Mouse (Mus musculus) ZHBTc4 (cell line): ENCODE measurements around the gene Samd1.
"Not testable (repeated sequence)": the region's sequence is repeated elsewhere in the genome, so short reads cannot be mapped to it uniquely, and the experiment has no call there.

Experiments
- DNase-seq: peaks from one replicate; pipeline ENCODE4 v3.0.0-alpha.2; 2011; ENCODE audit warnings: low read depth, low spot score

The Samd1 gene

DNA sequence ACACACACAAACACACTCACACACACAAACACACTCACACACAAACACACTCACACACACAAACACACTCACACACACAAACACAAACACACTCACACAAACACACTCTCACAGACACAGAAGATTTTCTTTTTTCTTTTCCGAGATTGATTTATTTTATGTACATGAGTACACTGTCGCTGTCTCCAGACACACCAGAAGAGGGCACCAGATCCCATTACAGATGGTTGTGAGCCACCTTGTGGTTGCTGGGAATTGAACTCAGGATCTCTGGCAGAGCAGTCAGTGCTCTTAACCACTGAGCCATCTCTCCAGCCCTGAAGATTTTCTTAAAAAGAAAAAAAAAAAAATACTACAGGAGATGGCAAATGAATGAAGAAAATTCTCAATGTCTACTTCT lies 14.2 kb upstream of the Samd1 start:
- DNase-seq = not testable (repeated sequence)

DNA sequence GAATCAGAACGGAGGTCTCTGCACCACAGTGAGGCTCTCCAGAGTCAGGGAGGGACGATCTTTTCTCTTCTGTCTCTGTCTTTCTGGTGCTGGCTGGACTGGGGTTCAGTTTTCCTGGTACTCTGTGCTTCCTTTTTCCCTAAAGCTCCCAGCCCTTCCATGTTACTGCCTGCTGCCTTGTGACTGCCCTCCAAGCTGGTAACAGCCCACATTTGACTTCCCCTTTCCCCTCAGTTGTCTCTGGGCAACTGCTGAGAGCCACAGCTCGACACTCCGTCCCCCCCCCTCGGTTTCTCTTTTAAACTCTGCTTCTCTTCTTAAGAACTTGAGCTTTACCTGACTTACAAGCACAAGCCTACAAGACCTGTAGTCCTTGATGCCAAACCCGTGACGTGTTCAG lies 8.2 kb upstream of the Samd1 start:
- DNase-seq = no peak

DNA sequence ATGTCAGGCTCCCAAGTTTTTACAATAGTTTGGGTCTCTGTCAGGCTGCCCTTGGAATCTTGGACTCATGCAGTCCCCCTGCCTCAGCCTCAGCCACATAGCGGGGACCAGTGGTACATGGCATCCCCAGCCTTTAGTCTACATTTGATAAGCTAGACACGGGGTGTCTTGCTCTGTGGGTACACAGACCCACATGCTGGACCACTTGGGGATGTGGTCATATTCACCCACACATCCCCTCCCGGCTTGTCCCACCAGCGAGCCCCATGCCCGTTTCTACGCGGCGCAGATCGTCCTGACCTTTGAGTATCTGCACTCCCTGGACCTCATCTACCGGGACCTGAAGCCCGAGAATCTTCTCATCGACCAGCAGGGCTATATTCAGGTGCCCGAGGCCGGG lies 7.3 kb upstream of the Samd1 start:
- DNase-seq = no peak

DNA sequence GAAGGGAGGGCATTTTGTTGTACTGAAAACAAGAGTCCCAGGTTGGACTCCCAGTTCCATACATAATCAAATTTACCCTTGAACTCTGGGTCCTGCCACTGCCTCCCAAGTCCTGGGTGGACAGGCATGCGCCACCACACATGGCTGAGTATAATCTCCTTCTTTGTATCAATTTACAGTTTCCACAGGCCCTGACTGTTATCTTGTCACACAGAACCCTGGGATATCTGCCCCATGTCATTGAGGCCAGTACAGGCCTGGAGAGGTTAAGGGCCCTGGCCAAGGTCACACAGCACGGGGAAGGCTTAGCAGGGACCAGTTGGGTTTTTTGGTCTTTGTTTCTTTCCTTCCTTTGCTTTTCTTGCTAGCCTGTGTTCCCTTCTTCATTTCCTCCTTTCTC lies 5.0 kb upstream of the Samd1 start:
- DNase-seq = no peak

DNA sequence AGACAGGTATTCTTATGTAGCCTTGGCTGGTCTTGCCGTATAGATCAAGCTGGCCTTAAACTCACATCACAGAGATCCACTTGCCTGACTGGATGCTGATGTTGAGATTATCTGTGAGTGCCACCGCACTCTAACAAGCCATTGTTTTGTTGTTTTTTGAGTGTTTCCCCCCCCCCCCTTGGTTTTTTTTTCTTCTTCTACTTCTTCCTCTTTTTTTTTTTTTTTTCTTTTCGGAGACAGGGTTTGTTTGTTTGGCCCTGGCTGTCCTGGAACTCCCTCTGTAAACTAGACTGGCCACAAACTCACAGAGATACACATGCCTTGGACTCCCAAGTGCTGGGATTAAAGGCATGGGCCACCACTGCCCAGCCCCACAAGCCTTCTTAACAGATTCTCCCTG lies 3.4 kb upstream of the Samd1 start:
- no peak for DNase-seq

DNA sequence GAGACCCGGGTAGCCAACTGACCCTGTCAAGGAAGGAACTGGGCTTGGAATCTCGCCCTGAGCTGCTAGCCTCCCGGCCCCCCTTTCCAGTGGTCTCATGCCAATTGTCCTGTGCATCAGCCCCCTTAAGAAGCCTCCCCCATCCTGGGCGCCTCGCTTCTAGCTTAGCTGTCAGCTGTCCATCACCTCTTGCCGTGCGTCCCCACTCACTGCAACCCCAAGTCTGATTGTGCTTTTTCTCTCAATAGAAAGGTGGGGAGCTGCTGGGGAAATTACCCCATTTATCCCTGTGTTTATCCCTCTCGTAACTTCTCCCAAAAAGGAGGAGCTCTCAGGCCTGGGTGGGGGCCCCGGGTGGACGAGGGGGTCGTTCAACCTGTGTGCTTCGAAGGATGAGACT lies 1.5 kb upstream of the Samd1 start:
- no peak for DNase-seq

DNA sequence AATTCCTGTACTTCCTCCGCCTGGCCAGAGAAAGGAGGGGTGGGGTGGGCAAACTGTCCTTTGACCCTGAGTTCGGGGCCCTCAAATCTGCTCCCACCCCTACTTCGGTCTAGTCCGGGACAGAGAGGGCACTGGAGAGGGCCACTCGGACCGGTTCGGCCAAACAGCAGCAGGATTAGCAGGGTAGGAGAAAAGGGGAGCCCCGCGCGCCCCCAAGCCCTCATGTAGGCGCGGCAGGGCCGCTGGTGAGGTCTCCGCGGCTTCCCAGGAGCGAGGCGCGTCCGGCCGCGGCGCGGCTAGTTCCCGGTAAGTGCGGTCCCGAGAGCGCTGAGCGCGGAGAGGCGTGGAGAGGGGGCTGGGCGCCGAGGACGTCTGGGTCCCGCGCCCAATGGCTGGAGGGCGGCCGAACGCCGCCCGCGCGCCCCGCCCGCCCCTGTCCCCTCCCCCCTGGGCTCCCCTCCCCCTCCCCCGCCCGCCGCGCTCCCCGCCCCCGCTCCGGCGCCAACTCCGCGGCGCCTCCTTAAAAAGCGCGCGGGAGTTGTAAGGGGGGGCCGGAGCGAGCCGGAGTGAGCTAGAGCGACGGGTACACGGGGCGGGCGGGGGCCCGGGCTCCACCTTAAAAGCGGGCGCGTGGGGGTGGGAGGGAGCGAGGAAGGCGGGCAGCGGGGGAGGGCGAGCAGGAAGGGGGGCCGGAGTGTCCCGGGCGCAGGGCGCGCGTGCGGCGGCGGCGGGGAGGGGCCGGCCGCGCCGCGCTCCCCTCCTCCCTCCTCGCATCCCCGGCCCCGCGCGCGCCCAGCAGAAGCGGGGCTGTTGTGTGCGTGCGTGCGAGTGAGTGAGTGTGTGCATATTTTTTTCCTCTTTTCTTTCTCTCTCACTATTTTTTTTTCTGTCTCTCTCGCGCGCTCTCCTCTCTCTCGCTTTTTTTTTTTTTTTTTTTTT lies 636 bp upstream of the Samd1 start:
- peak; percentile 89 for DNase-seq

DNA sequence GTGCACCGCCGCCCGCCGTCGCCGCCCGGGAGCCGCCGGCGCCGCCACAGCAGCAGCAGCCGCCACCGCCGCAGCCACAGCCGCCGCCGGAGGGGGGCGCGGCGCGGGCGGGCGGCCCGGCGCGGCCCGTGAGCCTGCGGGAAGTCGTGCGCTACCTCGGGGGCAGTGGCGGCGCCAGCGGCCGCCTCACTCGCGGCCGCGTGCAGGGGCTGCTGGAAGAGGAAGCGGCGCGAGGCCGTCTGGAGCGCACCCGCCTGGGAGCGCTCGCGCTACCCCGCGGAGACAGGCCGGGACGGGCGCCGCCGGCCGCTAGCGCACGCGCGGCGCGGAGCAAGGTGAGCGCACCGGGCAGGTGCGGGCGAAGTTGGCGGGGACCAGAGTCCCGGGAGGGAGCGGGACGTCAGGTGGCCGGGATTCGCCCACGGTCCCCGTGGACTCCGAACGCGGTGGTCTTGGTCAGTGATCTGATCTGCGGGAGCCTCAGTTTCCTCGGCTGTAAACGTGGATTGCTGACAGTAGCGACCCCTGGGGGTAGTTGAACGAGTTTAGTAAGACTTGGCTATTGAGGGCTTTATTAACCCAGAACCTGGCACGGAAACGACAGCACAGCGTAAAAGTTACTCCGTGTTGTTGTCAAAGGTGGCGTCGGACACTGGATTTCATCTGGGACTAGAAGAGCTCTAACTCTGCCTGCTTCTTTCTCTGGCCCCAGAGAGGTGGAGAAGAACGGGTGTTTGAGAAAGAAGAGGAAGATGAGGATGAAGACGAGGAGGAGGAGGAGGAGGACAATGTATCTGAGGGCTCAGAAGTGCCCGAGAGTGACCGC lies 972 bp downstream of the Samd1 start:
- DNase-seq = peak; percentile 87

DNA sequence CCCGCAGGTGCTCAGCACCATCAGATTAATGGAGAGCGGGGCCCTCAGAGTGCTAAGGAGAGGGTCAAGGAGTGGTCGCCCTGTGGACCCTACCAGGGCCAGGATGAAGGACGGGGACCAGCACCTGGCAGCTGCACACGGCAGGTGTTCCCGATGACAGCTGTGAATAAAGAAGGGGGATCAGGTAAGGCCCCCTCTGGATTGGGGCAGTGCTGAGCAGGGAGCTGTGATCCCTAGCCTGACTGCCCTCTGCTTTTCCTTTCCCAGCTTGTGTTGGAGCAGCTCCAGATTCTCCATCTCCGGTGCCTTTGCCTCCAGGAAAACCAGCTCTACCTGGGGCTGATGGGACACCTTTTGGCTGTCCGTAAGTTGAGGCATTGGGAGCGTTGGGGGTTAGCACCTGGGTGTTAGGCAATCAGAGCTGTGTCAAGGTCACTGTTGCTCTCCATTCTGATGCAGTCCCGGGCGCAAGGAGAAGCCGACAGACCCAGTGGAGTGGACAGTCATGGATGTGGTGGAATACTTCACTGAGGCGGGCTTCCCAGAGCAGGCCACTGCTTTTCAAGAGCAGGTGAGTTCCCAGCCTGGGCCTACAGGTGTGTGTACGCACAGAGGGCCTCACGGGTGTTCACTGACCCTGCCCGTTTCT lies 1.7 kb downstream of the Samd1 start:
- no peak for DNase-seq

DNA sequence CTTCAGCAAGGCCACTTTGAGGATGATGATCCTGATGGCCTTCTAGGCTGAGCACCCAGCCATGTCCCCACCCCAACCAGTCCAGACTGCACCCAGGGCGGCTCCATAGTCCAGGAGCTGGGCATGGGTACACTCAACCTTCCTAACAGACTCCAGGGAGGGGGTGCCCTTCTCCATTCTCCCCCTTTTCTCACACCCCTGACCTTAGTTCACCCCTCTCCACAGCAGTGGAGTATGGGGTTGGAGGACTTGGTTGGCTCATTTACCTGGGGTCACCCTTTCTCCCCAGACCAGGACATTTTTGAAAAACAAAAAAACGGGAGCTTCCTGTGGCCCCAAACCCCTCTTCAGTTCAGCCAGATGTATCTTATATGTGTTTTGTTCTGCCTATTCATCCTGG lies 2.4 kb downstream of the Samd1 start:
- no peak for DNase-seq

DNA sequence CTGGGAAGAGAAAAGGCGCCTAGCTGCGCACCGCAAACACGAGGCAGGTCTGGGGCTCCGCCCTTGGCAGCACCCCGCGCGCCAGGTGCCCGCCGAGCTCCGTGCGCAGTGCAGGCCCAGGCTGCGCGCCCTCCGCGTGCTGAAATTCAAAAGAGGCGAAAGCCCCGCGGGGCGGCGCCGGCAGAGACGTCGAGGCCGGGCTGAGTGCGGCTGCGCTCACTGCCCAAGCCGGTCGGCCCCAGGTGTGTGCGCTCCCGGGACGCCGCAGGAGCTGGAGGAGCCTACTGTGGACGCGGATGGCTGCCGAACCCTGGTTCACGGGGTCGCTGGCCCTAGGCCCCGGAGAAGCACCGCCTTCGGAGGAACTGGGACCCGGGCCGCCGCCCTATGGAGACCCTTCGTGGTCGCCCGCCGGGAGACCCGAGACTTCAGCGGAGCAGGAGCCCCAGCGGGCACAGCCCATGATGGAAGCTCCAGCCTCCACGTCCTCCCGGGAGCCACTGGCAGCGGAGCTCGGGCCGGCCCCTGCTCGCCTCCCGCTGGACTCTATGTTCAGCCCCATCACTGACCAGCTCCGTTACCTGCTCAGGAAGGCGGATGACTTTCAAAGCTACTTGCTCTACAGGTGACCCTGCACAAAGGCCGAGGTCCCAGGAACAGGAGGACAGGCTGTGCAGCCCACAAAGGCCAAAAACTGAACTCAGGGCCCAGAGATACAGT lies 4.0 kb downstream of the Samd1 start, which contains the start of gene 1700067K01Rik:
TSS of gene 1700067K01Rik (plus strand) at position 222 of the 720 bp plus-strand sequence.
- peak; percentile 75 for DNase-seq

DNA sequence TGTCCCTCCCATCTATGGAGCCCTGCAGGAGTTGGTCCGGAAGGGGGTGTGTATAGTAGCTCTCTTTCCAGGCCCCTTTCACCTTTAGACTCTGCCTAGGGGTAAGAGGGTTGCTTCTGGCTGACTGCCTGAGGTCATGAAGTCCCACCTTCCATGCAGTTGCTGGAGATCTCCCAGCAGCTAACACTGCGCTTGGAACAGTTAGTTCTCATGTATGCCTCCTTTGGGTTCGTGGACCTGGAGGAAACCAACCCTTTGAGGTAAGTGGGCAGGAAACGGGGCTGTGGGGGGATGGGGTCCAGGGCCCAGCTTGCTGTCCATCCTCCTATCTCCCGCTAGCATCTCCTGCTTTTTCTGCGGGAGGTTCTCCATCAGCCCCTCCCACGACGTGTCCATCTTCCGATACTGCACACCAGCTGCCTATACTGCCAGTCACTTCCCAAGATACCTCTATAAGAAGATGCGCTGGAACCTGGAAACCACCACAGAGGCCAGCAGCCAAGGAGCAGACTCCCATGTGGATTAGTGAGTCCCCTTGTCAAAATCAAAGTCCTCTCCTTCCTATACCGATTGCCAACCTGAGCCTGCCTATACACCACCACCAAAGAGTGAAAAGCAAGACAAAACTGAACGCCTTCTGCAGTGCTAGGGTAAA lies 5.6 kb downstream of the Samd1 start:
- no peak for DNase-seq

DNA sequence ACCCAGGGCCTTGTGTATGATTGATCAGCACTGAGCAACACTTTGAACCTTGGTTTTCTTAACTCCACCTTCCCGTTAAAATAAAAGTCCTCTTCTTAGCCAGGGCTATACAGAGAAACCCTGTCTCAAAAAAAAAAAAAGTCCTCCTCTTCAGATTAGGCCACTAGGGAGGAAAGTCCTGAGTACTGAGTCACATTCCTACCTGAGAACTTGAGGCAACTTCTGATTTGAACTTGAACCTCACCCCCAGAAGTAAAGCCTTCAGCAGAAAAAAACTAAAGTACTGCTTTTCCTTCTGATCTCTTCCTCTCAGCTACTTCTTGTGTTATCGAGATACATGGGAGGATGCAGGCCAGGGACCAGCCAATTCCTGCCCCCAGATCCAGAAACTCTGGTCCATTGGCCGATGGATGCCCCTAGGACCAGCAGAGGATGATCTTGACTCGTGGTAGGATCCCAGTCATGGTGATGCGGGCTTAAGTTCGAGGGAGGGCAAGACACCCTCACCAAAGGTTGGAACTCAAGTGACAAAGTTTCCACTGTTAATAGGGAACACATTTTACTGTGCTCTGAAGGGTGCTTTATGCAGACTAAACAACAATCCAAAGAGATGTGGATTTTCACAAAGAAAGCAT lies 6.3 kb downstream of the Samd1 start:
- DNase-seq = no peak

DNA sequence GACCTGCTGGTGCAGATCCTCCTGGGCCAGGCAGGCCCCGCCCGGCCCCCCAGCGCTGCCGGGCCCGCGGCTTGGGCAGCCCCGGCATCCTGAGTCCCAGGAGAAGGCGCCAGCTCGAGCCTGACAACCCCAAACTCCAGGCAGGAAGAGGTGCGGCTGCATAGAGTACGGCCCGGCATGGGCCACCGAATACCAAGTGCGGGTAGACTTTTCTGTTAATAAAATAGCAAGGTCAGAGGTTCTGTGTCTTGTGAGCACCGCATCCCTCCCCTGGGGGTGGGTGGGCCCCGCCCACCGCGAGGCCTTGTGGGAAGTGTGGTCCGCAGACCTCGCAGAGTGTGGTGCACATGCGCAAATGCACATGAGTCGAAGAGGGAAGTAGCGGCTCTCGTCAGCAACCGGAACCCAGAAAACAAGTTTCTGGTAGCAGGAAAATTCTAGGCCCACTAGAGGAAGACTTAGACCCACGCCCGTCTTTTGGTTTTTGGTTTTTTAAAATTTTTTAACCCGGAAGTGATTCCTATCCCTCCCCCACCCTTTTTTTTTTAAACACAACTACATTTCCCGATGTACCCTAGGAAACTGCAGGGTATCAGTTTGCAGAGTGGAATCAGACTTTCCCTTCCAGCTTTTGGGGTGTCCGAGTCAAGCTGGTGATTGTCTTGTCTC lies 7.2 kb downstream of the Samd1 start:
- DNase-seq = peak; percentile 97

DNA sequence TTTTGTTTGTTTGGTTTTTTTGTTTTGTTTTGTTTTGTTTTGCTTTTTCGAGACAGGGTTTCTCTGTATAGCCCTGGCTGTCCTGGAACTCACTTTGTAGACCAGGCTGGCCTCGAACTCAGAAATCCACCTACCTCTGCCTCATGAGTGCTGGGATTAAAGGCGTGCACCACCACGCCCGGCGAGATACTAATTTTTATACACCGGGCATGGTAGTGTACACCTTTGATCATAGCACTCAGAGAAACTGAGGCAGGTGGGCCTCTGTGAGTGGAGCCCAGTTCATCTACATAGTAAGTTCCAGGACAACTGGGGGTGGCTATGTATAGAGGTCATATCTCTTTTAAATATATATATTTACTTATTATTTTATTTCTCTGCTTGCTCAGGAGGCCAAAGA lies 8.0 kb downstream of the Samd1 start:
- not testable (repeated sequence) for DNase-seq

DNA sequence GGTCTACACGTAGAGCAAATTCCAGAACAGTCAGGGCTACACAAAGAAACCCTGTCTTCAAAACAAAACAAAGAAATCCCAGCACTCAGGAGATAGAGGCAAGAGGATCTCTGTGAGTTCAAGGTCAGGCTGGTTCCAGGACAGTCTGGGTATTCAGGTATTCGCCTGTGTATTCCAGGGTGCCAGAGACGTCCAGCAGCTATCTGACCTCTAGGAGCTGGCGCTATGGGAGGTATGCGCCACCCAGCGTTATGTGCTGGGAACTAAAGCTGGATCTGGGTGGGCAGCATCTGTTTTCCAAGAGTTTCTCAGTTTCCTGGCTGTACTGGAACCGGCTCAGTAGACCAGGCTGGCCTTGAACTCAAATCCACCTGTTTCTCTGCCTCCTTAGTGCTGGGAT lies 10.9 kb downstream of the Samd1 start:
- peak; percentile 87 for DNase-seq

DNA sequence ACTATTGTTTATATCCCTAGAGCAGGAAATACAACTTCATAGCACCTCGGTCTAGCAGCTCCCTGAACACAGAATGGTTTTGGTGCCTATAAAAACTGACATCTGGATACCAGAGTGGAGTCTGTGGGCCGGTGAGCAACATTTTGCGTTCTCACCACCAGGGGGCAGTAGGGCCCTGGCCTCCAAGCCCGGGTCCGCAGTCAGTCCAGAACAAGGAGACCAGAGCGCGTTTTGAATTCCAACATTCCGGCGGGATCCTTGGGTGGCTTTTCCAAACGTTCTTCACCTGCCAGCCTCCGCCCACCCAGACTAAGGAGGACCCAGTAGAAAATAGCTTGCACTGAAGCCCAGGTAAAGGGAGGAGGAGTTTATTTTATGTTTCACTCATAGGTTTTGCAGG lies 12.4 kb downstream of the Samd1 start:
- peak; percentile 92 for DNase-seq

DNA sequence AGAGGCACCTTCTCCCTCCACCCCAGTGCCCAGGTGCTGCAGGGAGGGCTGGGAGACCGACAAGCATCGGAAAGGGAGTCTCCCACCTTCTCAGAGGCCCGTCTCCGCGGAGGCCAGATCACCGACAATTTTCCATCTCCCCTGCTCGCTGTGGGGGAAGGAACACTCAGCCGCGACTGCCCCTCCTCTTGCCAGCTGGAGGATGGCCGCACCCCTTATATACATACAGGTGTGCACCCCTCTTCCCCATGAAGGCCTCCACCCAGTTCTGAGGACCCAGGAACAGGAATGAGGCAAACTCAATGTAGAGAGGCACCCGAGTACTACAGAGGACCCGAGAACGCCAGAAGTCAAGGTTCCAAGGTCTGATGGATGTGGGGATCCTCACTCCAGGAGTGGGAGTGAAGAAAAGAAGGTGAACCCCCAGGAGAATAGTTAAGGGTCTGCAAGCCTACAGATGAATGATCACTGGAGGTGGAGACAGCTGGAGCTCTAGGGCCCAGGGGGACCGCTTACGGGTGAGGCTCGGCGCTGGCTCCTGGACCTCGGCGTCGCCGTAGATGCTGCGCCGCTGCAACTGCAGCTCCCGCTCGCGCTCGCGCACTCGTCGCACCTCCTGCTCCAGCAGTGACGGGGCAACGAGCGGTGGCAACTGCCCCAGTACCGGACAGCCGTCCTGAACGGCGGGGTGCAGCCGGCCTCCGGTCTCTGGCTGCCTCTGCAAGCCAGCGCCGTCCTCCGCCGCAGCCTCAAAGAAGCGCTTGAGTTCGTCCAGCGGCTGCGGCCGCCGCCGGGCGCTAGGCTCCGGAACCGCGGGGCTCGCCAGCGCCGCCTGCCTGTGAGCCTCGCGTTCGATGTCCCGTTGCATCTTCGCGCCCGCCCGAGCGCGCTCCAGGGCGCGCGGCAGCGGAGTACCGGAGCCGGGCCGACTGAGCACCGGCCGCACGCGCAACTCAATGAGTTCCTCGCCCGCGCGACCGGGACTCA lies 13.4 kb downstream of the Samd1 start:
- DNase-seq = peak; percentile 85
